Mouse (Mus musculus) E14TG2a.4 (cell line): ENCODE measurements around the gene Mcts1.

ENCODE experiments used
- CTCF ChIP-seq: conservative IDR thresholded peaks from 2 replicates; pipeline ENCODE4 v1.5.1; 2014; ENCODE audit warnings: low read length
- POU5F1 ChIP-seq: IDR thresholded peaks from 2 replicates; pipeline ENCODE4 v1.6.1; 2014; ENCODE audit warnings: low read length, borderline replicate concordance

GRCm38 (mm10) chrX:38565176-38565542, 35.2 kb upstream of the Mcts1 start:
- TF ChIP-seq CTCF: no peak
- TF ChIP-seq POU5F1: no peak
